Mouse (Mus musculus) hindbrain, embryonic 11.5 days (tissue): ENCODE results near the gene Hoxa6. TPM values are rescaled to one million over a fixed set of nuclear protein-coding genes. Genes with fewer than 3 reads are reported as not detected.

Experiments used
- ATAC-seq: fragments of 200-750 bp; cut with Nextera tagmentation; 2 replicates; pipeline ENCODE4 v1.8.0; 2017; ENCODE audit warnings: mild to moderate bottlenecking, moderate TSS enrichment, moderate library complexity; ENCODE audit not compliant: low FRiP score
- DNase-seq: peaks from one replicate; pipeline ENCODE4 v3.0.0-alpha.2; 2015; ENCODE audit warnings: low spot score
- H3K27ac ChIP-seq: fragments of 300-500 bp; sonication (generic); 2 replicates; pipeline ENCODE4 v1.5.1; 2014; ENCODE audit warnings: mild to moderate bottlenecking, low read depth, low read length
- H3K27me3 ChIP-seq: fragments of 300-500 bp; sonication (generic); 2 replicates; pipeline ENCODE4 v1.6.1; 2014; ENCODE audit warnings: mild to moderate bottlenecking, low read length, moderate library complexity, mixed read lengths; ENCODE audit not compliant: control insufficient read depth, insufficient read depth
- H3K36me3 ChIP-seq: fragments of 300-500 bp; sonication (generic); 2 replicates; pipeline ENCODE4 v1.6.1; 2014; ENCODE audit warnings: mild to moderate bottlenecking, low read length, moderate library complexity, mixed read lengths; ENCODE audit not compliant: control insufficient read depth, insufficient read depth
- H3K4me1 ChIP-seq: fragments of 300-500 bp; sonication (generic); replicated peaks from 2 replicates; pipeline ENCODE4 v1.6.1; 2014; ENCODE audit warnings: low read length, mixed read lengths; ENCODE audit not compliant: control insufficient read depth, insufficient read depth
- H3K4me2 ChIP-seq: fragments of 300-500 bp; sonication (generic); replicated peaks from 2 replicates; pipeline ENCODE4 v1.6.1; 2014; ENCODE audit warnings: mild to moderate bottlenecking, low read depth, low read length
- H3K4me3 ChIP-seq: fragments of 300-500 bp; sonication (generic); 2 replicates; pipeline ENCODE4 v1.5.1; 2014; ENCODE audit warnings: low read depth, low read length
- H3K9ac ChIP-seq: fragments of 300-500 bp; sonication (generic); 2 replicates; pipeline ENCODE4 v1.6.1; 2014; ENCODE audit warnings: low read depth, low read length
- H3K9me3 ChIP-seq: fragments of 300-500 bp; sonication (generic); 2 replicates; pipeline ENCODE4 v1.6.1; 2016; ENCODE audit warnings: low read length; ENCODE audit not compliant: control insufficient read depth
- WGBS: fragments of 180-500 bp; shearing (Covaris S2); extraction: QIAGEN DNeasy Blood & Tissue Kit; methylation state at CpG from one replicate; pipeline ENCODE4 v1.1.7; 2014; 5-methylcytosine and 5-hydroxymethylcytosine counted together
- polyA plus RNA-seq: library from polyadenylated mRNA; unstranded; fragments of >200 nt; fragmentation: Nextera tagmentation; extraction: Ambion mirVana; gene quantifications from 2 replicates; pipeline ENCODE4 v1.2.1, GENCODE M21; 2014

The Hoxa6 gene
- polyA plus RNA-seq, 1 experiment from 2014 or later, result 2.1 TPM

- peak overlapping the region; percentile 12; the same call in 1 of the 2 replicates for H3K9ac ChIP-seq
- H3K4me1 ChIP-seq, result peaks cover 4% of the 10 kb centered on the region; the same call in 1 of the 2 replicates
- H3K9me3 ChIP-seq, result no peaks in the 10 kb centered on the region
- no peak overlapping the region; the same call in 1 of the 2 replicates for H3K4me3 ChIP-seq
- peak overlapping the region; percentile 14; the same call in 1 of the 2 replicates for H3K4me2 ChIP-seq
- H3K36me3 ChIP-seq, result no peaks in the 10 kb centered on the region
- H3K27me3 ChIP-seq, result peaks cover 93% of the 10 kb centered on the region
- H3K27ac ChIP-seq, result no peak overlapping the region
- ATAC-seq (no peak), DNase-seq (peak; percentile 54)
- 8% methylated on average over 4 of the region's 4 CpGs for WGBS
Measured at GRCm38 (mm10) chr6:52206882-52207683, 1.4 kb downstream of the Hoxa6 start.

- peak overlapping the region; percentile 48 for H3K27ac ChIP-seq
- H3K27me3 ChIP-seq, result peaks cover 91% of the 10 kb centered on the region
- no peaks in the 10 kb centered on the region for H3K9me3 ChIP-seq
- peak overlapping the region; percentile 12 for H3K9ac ChIP-seq
- H3K36me3 ChIP-seq, result no peaks in the 10 kb centered on the region
- DNase-seq, result peak; percentile 65
- under 1% methylated on average over 55 of the region's 55 CpGs for WGBS
- peak overlapping the region; percentile 39 for H3K4me2 ChIP-seq
- 0 out of 2 replicates have a peak, but pooled peaks cover 4% of the 10 kb centered on the region for H3K4me1 ChIP-seq
- peak overlapping the region; percentile 17 for H3K4me3 ChIP-seq
- ATAC-seq, result no peak
Measured at GRCm38 (mm10) chr6:52205638-52206621, 2.6 kb downstream of the Hoxa6 start.

GRCm38 (mm10) chr6:52205221-52205620, 3.3 kb downstream of the Hoxa6 start:
- 3% methylated on average over 14 of the region's 14 CpGs for WGBS
- Histone ChIP-seq H3K9ac (peak overlapping the region; percentile 12; the same call in 1 of the 2 replicates), H3K27ac (peak overlapping the region; percentile 48), H3K4me2 (peak overlapping the region; percentile 39; the same call in 1 of the 2 replicates), H3K4me1 (0 out of 2 replicates have a peak, but pooled peaks cover 4% of the 10 kb centered on the region), H3K27me3 (peaks cover 93% of the 10 kb centered on the region), H3K9me3 (no peaks in the 10 kb centered on the region), H3K36me3 (no peaks in the 10 kb centered on the region), H3K4me3 (peak overlapping the region; percentile 17; the same call in 1 of the 2 replicates)
- DNase-seq, result peak; percentile 66
- ATAC-seq, result no peak

GRCm38 (mm10) chr6:52204050-52204752, 4.3 kb downstream of the Hoxa6 start, which contains the start of gene Hoxa5:
Gene Hoxa5 (minus strand): TSS chr6:52204587.
- H3K36me3 ChIP-seq, result no peaks in the 10 kb centered on the region
- peaks cover 93% of the 10 kb centered on the region for H3K27me3 ChIP-seq
- peak within 1 kb of the TSS; percentile 56 for H3K4me3 ChIP-seq
- H3K4me2 ChIP-seq, result peak within 1 kb of the TSS; percentile 59
- peak within 1 kb of the TSS; percentile 79 for H3K27ac ChIP-seq
- peak within 1 kb of the TSS; percentile 77 for H3K9ac ChIP-seq
- H3K4me1 ChIP-seq, result 0 out of 2 replicates have a peak, but pooled peaks cover 4% of the 10 kb centered on the region
- H3K9me3 ChIP-seq, result no peaks in the 10 kb centered on the region
- WGBS, result under 1% methylated on average over 58 of the region's 65 CpGs
- DNase-seq (peak; percentile 62), ATAC-seq (peak; percentile 64; the same call in 1 of the 2 replicates)

DNA sequence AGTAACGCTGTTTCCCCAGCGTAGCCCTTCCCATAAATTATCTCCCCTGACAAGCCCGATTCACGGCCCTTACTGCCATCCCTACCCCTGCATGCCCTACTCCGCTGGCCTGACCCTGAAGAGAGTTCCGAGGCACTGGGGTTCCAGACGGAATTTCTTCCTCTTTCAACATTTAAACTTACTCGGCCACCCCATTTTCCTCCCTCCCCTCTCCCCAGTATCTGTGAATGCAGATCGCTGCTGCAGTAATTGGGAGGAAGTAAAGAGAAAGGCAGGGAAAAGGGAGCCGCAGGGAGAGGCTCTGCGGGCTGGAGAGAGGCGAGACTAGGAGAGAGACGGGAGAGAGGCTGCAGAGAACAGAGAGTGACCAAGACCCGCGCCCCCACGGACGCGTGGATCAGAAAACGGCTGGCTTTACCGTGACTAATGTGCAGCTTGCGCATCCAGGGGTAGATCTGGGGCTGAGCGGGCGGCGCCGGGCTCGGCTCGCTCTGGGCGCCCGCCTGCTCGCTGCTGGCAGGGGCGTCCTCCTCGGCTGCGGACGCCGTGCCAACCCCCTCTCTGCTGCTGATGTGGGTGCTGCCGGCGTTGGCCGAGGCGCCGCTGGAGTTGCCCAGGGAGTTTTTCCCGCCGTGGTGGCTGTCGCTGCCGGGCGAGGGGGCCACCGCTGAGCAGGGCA, 5.0 kb downstream of the Hoxa6 start:
- DNase-seq (no peak), ATAC-seq (peak; percentile 43; the same call in 1 of the 2 replicates)
- under 1% methylated on average over 37 of the region's 46 CpGs for WGBS
- Histone ChIP-seq H3K4me3 (peak overlapping the region; percentile 56), H3K36me3 (no peaks in the 10 kb centered on the region), H3K27me3 (peaks cover 91% of the 10 kb centered on the region), H3K27ac (peak overlapping the region; percentile 79), H3K9me3 (no peaks in the 10 kb centered on the region), H3K4me1 (0 out of 2 replicates have a peak, but pooled peaks cover under 1% of the 10 kb centered on the region), H3K9ac (peak overlapping the region; percentile 77), H3K4me2 (peak overlapping the region; percentile 59)

GRCm38 (mm10) chr6:52203121-52203370, 5.5 kb downstream of the Hoxa6 start:
- no peaks in the 10 kb centered on the region for H3K9me3 ChIP-seq
- H3K4me1 ChIP-seq, result no peaks in the 10 kb centered on the region
- 0 out of 2 replicates have a peak, but pooled peaks have one; percentile 16 for ATAC-seq
- WGBS, result 0% methylated on average over 10 of the region's 10 CpGs
- peak overlapping the region; percentile 79 for H3K27ac ChIP-seq
- peak overlapping the region; percentile 56 for H3K4me3 ChIP-seq
- no peak for DNase-seq
- no peaks in the 10 kb centered on the region for H3K36me3 ChIP-seq
- H3K4me2 ChIP-seq, result peak overlapping the region; percentile 59
- H3K27me3 ChIP-seq, result peaks cover 91% of the 10 kb centered on the region
- H3K9ac ChIP-seq, result peak overlapping the region; percentile 77

DNA sequence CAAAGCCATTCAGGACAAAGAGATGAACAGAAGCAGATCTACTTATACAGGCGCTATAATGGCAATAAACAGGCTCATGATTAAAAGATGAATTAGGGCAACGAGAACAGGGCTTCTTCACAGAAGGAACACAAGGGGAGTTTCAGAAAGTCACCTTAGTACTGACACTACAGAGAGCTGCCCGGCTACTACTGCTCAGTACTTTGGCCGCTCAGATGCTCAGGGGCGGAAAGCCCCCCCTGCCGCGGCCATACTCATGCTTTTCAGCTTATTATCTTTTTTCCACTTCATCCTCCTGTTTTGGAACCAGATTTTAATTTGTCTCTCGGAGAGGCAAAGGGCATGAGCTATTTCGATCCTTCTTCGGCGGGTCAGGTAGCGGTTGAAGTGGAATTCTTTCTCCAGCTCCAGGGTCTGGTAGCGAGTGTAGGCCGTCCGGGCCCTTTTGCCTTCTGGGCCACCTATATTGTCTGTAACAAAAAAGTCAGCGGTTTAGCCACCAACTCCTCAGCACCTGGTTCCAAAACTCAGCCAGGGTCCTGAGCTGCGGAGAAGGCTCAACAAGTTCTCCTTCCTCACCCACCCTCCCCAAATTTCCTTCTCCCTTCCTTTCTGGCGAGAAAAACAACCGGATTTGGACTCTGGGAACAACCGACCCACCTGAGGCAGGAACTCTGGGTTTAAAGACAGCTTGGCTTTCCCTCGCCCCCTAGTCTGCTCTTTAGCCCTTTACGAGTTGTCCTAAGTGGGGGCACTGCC, 6.0 kb downstream of the Hoxa6 start:
- WGBS, result under 1% methylated on average over 22 of the region's 22 CpGs
- Histone ChIP-seq H3K4me1 (no peaks in the 10 kb centered on the region), H3K36me3 (no peaks in the 10 kb centered on the region), H3K4me2 (peak overlapping the region; percentile 59), H3K27ac (peak overlapping the region; percentile 79), H3K9me3 (no peaks in the 10 kb centered on the region), H3K4me3 (peak overlapping the region; percentile 56), H3K27me3 (peaks cover 90% of the 10 kb centered on the region), H3K9ac (peak overlapping the region; percentile 77)
- DNase-seq (peak; percentile 63), ATAC-seq (no peak)
